Mouse (Mus musculus) neural tube, embryonic 11.5 days (tissue): ENCODE measurements around the gene Selenot. TPM values are rescaled to one million over a fixed set of nuclear protein-coding genes. Genes with fewer than 3 reads are reported as not detected.

Experiments used
- ATAC-seq: fragments of 200-750 bp; cut with Nextera tagmentation; 2 replicates; pipeline ENCODE4 v1.8.0; 2017; ENCODE audit warnings: moderate number of reproducible peaks, mild to moderate bottlenecking, moderate TSS enrichment, moderate library complexity; ENCODE audit not compliant: insufficient read depth, low FRiP score, low TSS enrichment
- DNase-seq: peaks from one replicate; pipeline ENCODE4 v3.0.0-alpha.2; 2015; ENCODE audit warnings: low spot score
- H3K27ac ChIP-seq: fragments of 300-500 bp; sonication (generic); 2 replicates; pipeline ENCODE4 v1.5.1; 2014; ENCODE audit warnings: low read depth, mild to moderate bottlenecking, low read length
- H3K27me3 ChIP-seq: fragments of 300-500 bp; sonication (generic); 2 replicates; pipeline ENCODE4 v1.6.1; 2014; ENCODE audit warnings: mild to moderate bottlenecking, low read length, mixed read lengths; ENCODE audit not compliant: control insufficient read depth, insufficient read depth
- H3K36me3 ChIP-seq: fragments of 300-500 bp; sonication (generic); 2 replicates; pipeline ENCODE4 v1.6.1; 2014; ENCODE audit warnings: mild to moderate bottlenecking, low read length, moderate library complexity, mixed read lengths; ENCODE audit not compliant: control insufficient read depth, insufficient read depth
- H3K4me1 ChIP-seq: fragments of 300-500 bp; sonication (generic); 2 replicates; pipeline ENCODE4 v1.6.1; 2014; ENCODE audit warnings: low read length, mixed read lengths; ENCODE audit not compliant: control insufficient read depth, insufficient read depth
- H3K4me2 ChIP-seq: fragments of 300-500 bp; sonication (generic); 2 replicates; pipeline ENCODE4 v1.6.1; 2014; ENCODE audit warnings: low read depth, mild to moderate bottlenecking, moderate library complexity
- H3K4me3 ChIP-seq: fragments of 300-500 bp; sonication (generic); 2 replicates; pipeline ENCODE4 v1.5.1; 2014; ENCODE audit warnings: low read depth, low read length
- H3K9ac ChIP-seq: fragments of 300-500 bp; sonication (generic); 2 replicates; pipeline ENCODE4 v1.6.1; 2014; ENCODE audit warnings: mild to moderate bottlenecking, low read length
- H3K9me3 ChIP-seq: fragments of 300-500 bp; sonication (generic); 2 replicates; pipeline ENCODE4 v1.6.1; 2016; ENCODE audit warnings: low read length; ENCODE audit not compliant: control insufficient read depth
- WGBS: fragments of 180-500 bp; shearing (Covaris S2); extraction: QIAGEN DNeasy Blood & Tissue Kit; methylation state at CpG from one replicate; pipeline ENCODE4 v1.1.7; 2014; 5-methylcytosine and 5-hydroxymethylcytosine counted together
- polyA plus RNA-seq: library from polyadenylated mRNA; unstranded; fragments of >200 nt; fragmentation: Nextera tagmentation; extraction: Ambion mirVana; gene quantifications from 2 replicates; pipeline ENCODE4 v1.2.1, GENCODE M21; 2014

The Selenot gene
- polyA plus RNA-seq, 1 experiment from 2014 or later, result 28.1 TPM

DNA sequence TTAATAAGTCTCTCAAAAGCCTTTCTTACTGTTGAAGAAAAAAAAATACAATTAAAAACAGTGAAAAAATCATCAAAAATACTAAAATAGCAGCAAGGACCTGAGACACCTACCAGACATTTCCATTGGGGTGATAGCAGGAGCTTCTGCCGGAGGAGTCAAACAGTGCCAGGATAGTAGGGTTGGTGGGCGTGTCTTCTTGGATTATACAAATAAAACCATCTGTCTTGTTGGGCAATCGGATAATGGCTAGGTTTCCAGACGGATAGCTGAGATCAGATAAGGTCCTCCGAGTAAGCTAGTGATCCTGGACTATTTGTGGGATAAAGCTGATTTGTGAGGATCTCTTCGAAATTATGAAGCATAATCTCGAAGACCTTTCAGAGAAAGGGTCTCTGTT, 44.6 kb downstream of the Selenot start:
- no peaks in the 10 kb centered on the region for H3K4me1 ChIP-seq
- no peak overlapping the region for H3K9ac ChIP-seq
- H3K9me3 ChIP-seq, result no peaks in the 10 kb centered on the region
- DNase-seq, result no peak
- no peak overlapping the region for H3K27ac ChIP-seq
- no peak for ATAC-seq
- H3K27me3 ChIP-seq, result no peaks in the 10 kb centered on the region
- H3K36me3 ChIP-seq, result no peaks in the 10 kb centered on the region
- no peak overlapping the region for H3K4me3 ChIP-seq
- no peak overlapping the region for H3K4me2 ChIP-seq
- 84% methylated on average over 7 of the region's 7 CpGs for WGBS

DNA sequence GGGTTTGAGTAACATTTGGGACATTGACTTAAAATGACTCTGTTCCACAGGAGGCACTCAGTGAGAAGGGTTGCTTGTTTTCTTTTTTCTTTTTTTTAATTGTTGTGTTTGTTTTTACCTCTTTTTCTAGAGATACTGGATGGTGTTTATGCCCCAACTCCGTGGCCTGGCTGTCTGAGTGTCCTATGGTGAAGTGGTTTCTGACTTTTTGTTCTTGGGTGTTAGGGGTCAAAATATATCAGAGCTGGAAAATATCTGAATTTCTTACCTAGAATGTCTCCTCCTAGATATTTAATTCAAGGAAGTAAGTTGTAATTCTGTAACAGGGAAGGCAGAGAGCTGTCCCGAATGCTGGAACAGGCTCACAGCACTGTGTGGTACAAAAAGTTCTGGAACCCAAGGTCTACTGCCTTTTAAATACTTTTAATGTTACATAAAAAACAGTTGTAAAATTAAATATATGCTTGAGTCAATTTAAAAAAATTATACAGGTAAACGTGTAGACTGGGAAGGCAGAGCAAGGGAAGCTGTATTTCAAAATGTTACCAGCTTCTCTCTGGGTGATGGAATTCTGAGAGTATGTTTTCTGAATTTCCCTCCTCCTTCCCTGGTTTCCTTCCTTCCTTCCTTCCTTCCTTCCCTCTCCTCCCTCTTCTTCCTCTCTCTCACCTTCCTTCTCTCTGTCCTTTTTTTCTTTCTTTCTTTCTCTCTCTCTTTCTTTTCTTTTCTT, 46.4 kb downstream of the Selenot start:
- no peaks in the 10 kb centered on the region for H3K27me3 ChIP-seq
- H3K36me3 ChIP-seq, result no peaks in the 10 kb centered on the region
- WGBS, result 79% methylated on average over 3 of the region's 3 CpGs
- H3K27ac ChIP-seq, result no peak overlapping the region
- no peak overlapping the region for H3K9ac ChIP-seq
- H3K9me3 ChIP-seq, result no peaks in the 10 kb centered on the region
- no peak for DNase-seq
- H3K4me2 ChIP-seq, result no peak overlapping the region
- H3K4me1 ChIP-seq, result no peaks in the 10 kb centered on the region
- no peak for ATAC-seq
- H3K4me3 ChIP-seq, result no peak overlapping the region

DNA sequence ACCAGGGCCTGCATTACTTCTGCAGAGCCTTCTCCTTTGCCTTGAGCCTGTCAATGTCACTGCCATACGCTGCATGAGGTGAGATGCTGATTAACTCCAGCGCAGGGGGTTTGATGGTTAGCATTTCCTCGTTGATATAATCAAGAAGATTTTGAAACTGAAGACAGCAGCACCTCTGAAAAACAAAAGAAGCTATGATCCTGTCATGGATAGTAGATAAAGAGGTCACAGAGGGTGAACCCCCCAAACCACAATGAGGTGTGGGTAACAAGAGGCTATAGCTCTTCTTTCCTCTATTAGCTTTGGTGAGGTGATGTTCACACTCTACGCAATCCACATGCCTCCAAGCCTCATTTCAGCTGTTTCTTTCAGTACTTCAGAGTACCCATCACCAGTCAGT, 48.5 kb downstream of the Selenot start:
- H3K9me3 ChIP-seq, result no peaks in the 10 kb centered on the region
- no peak overlapping the region for H3K4me2 ChIP-seq
- H3K4me1 ChIP-seq, result no peaks in the 10 kb centered on the region
- no peaks in the 10 kb centered on the region for H3K27me3 ChIP-seq
- H3K4me3 ChIP-seq, result no peak overlapping the region
- H3K9ac ChIP-seq, result no peak overlapping the region
- no peak overlapping the region for H3K27ac ChIP-seq
- WGBS, result 84% methylated on average over 4 of the region's 4 CpGs
- DNase-seq (no peak), ATAC-seq (no peak)
- no peaks in the 10 kb centered on the region for H3K36me3 ChIP-seq

DNA sequence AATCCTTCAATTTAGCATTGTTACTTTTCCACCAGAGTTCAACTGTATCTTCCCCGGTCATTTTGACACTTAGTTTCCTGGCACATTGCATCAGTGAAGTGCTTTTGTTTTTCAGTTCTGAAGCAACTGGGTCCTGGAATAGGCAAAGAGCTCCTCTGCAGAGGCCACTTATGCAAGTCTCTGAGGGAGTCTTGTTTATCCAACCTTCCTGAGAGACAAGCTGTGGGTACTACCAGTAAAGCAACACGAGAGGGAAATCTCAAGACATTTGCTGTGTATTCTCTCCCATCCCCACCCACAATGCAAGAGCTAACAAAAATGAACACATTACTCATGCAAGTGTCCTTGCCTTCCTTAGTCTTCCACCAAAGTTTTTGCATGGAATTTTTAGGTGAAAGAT, 55.3 kb downstream of the Selenot start:
- no peaks in the 10 kb centered on the region for H3K27me3 ChIP-seq
- 85% methylated on average over 2 of the region's 2 CpGs for WGBS
- ATAC-seq (no peak), DNase-seq (no peak)
- no peak overlapping the region for H3K4me3 ChIP-seq
- no peak overlapping the region for H3K27ac ChIP-seq
- no peak overlapping the region for H3K9ac ChIP-seq
- H3K4me1 ChIP-seq, result peaks cover 3% of the 10 kb centered on the region; the same call in 1 of the 2 replicates
- H3K36me3 ChIP-seq, result no peaks in the 10 kb centered on the region
- H3K9me3 ChIP-seq, result no peaks in the 10 kb centered on the region
- no peak overlapping the region for H3K4me2 ChIP-seq

DNA sequence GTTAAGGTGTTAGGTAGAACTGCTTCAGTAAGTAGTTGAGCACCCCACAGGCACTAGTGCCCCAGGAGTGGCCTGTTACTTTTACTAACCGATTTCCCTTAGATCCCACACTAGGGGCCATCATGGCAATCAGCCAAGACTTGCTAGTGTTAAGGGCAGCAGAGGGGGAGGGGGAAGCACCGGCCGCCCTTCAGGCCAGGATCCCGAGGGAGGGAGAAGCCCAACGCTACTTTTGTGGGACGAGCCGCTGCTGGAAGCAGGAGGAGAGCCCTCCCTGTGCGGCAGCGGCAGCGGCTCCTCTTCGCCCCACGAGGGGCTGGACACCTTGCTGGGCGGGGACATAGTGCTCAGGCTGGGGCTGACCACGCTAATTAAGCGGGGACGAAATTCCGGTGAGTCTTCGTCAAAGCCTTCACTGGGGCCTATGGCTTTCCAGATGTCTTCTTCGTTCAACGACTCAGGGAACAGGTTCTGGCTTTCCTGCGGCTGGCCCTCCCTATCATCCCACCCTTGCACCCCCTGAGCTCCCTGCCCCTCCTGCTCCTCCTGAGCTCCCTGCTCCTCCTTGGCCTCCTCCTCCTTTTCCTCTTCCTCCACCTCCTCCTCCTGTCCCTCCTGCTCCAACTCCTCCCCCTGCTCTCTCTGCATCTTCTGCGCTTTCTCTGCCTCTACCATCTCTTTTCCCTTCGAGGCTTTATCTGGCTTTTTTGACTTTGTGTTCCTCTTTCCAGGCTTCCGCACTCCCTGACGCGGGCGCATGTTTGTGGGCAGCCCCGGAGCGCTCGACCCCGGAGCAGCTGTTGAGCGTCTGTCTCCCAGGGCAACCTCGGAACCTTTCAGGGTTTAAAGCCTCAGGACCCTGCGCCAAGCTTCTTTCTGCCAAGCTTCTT, 60.2 kb downstream of the Selenot start, which contains the start of gene Erich6:
Gene Erich6, minus strand, starts transcription at position 802 of the 890 bp plus-strand sequence.
- Histone ChIP-seq H3K4me2 (peak within 1 kb of the TSS; percentile 94), H3K9ac (peak within 1 kb of the TSS; percentile 65), H3K4me1 (peaks cover 3% of the 10 kb centered on the region; the same call in 1 of the 2 replicates), H3K27ac (no peak within 1 kb of the TSS), H3K36me3 (no peaks in the 10 kb centered on the region), H3K4me3 (peak within 1 kb of the TSS; percentile 53), H3K27me3 (no peaks in the 10 kb centered on the region), H3K9me3 (no peaks in the 10 kb centered on the region; the same call in 1 of the 2 replicates)
- DNase-seq (peak; percentile 63), ATAC-seq (peak; percentile 83)
- WGBS, result under 1% methylated on average over 31 of the region's 34 CpGs

Other genes starting within 250 kb of the Selenot start
- gene Tsc22d2, start 161.9 kb upstream of the Selenot start, polyA plus RNA-seq, result 12.1 and 13.6 TPM in 2 replicates
- gene Eif2a, start 50.8 kb upstream of the Selenot start, polyA plus RNA-seq, result 57.4 and 67.3 TPM in 2 replicates
- 148 and 151 TPM in 2 replicates for gene Serp1, start 50.7 kb upstream of the Selenot start, polyA plus RNA-seq
- gene Erich6, start 60.6 kb downstream of the Selenot start, polyA plus RNA-seq, result not detected in 2 replicates
- gene Siah2, start 115.8 kb downstream of the Selenot start, polyA plus RNA-seq, result 4.9 and 6.4 TPM in 2 replicates
- gene Mindy4b-ps, start 245.7 kb downstream of the Selenot start, polyA plus RNA-seq, result not detected in 2 replicates